Mouse (Mus musculus) liver, embryonic 11.5 days (tissue): ENCODE results near the gene Cox5a. TPM values are rescaled to one million over a fixed set of nuclear protein-coding genes. Genes with fewer than 3 reads are reported as not detected.

Experiments
- ATAC-seq: fragments of 200-750 bp; cut with Nextera tagmentation; replicated peaks from 2 replicates; pipeline ENCODE4 v1.8.0; 2017; ENCODE audit warnings: moderate number of reproducible peaks, mild to moderate bottlenecking, moderate TSS enrichment, moderate library complexity; ENCODE audit not compliant: low FRiP score
- DNase-seq: peaks from one replicate; pipeline ENCODE4 v3.0.0-alpha.2; 2017; ENCODE audit warnings: low spot score
- H3K27ac ChIP-seq: fragments of 300-500 bp; sonication (generic); 2 replicates; pipeline ENCODE4 v1.5.1; 2014; ENCODE audit warnings: mild to moderate bottlenecking, low read depth, low read length, control low read depth
- H3K27me3 ChIP-seq: fragments of 300-500 bp; sonication (generic); replicated peaks from 2 replicates; pipeline ENCODE4 v1.6.1; 2014; ENCODE audit warnings: low read length, mixed read lengths; ENCODE audit not compliant: control insufficient read depth, insufficient read depth
- H3K36me3 ChIP-seq: fragments of 300-500 bp; sonication (generic); 2 replicates; pipeline ENCODE4 v1.6.1; 2014; ENCODE audit warnings: mild to moderate bottlenecking, low read length, moderate library complexity, mixed read lengths; ENCODE audit not compliant: control insufficient read depth, insufficient read depth
- H3K4me1 ChIP-seq: fragments of 300-500 bp; sonication (generic); replicated peaks from 2 replicates; pipeline ENCODE4 v1.6.1; 2014; ENCODE audit warnings: low read length, mixed read lengths; ENCODE audit not compliant: control insufficient read depth, insufficient read depth
- H3K4me2 ChIP-seq: fragments of 300-500 bp; sonication (generic); 2 replicates; pipeline ENCODE4 v1.6.1; 2014; ENCODE audit warnings: mild to moderate bottlenecking, control low read depth, moderate library complexity
- H3K4me3 ChIP-seq: fragments of 300-500 bp; sonication (generic); 2 replicates; pipeline ENCODE4 v1.5.1; 2014; ENCODE audit warnings: low read depth, low read length, control low read depth
- H3K9ac ChIP-seq: fragments of 300-500 bp; sonication (generic); 2 replicates; pipeline ENCODE4 v1.6.1; 2014; ENCODE audit warnings: low read depth, low read length, control low read depth
- H3K9me3 ChIP-seq: fragments of 300-500 bp; sonication (generic); 2 replicates; pipeline ENCODE4 v1.6.1; 2016; ENCODE audit warnings: low read length, inconsistent platforms, mixed read lengths; ENCODE audit not compliant: control insufficient read depth
- WGBS: fragments of 180-500 bp; shearing (Covaris S2); extraction: QIAGEN DNeasy Blood & Tissue Kit; methylation state at CpG from one replicate; pipeline ENCODE4 v1.1.7; 2014; 5-methylcytosine and 5-hydroxymethylcytosine counted together
- polyA plus RNA-seq: library from polyadenylated mRNA; unstranded; fragments of >200 nt; fragmentation: Nextera tagmentation; extraction: Ambion mirVana; gene quantifications from 2 replicates; pipeline ENCODE4 v1.2.1, GENCODE M21; 2014

Cox5a gene
- polyA plus RNA-seq, 1 experiment from 2014 or later = 519 TPM

GRCm38 (mm10) chr9:57522114-57522860, 1.2 kb downstream of the Cox5a start:
- ATAC-seq = no peak
- peaks cover 10% of the 10 kb centered on the region for H3K4me1 ChIP-seq

GRCm38 (mm10) chr9:57522861-57523246, 1.8 kb downstream of the Cox5a start:
- H3K27ac ChIP-seq = no peak overlapping the region; the same call in 1 of the 2 replicates
- H3K4me1 ChIP-seq = peaks cover 10% of the 10 kb centered on the region
- peak overlapping the region; percentile 96; the same call in 1 of the 2 replicates for H3K9ac ChIP-seq
- H3K4me3 ChIP-seq = peak overlapping the region; percentile 91; the same call in 1 of the 2 replicates
- H3K36me3 ChIP-seq = no peaks in the 10 kb centered on the region
- DNase-seq = no peak
- ATAC-seq = no peak
- H3K4me2 ChIP-seq = peak overlapping the region; percentile 82
- WGBS = 63% methylated on average over 4 of the region's 4 CpGs
- no peaks in the 10 kb centered on the region for H3K27me3 ChIP-seq
- no peaks in the 10 kb centered on the region for H3K9me3 ChIP-seq

More at GRCm38 (mm10) chr9:57522114-57522860, 1.2 kb downstream of the Cox5a start:
- 37% methylated on average over 7 of the region's 7 CpGs for WGBS
- H3K4me3 ChIP-seq = peak overlapping the region; percentile 91
- H3K27ac ChIP-seq = no peak overlapping the region; the same call in 1 of the 2 replicates
- no peak for DNase-seq
- H3K27me3 ChIP-seq = no peaks in the 10 kb centered on the region
- peak overlapping the region; percentile 96 for H3K9ac ChIP-seq
- no peaks in the 10 kb centered on the region for H3K9me3 ChIP-seq
- H3K36me3 ChIP-seq = no peaks in the 10 kb centered on the region
- peak overlapping the region; percentile 82 for H3K4me2 ChIP-seq

- Histone ChIP-seq H3K27me3 (no peaks in the 10 kb centered on the region), H3K4me1 (peaks cover 10% of the 10 kb centered on the region), H3K9me3 (no peaks in the 10 kb centered on the region), H3K4me3 (no peak overlapping the region), H3K27ac (no peak overlapping the region), H3K9ac (no peak overlapping the region), H3K4me2 (no peak overlapping the region), H3K36me3 (no peaks in the 10 kb centered on the region)
- no peak for DNase-seq
- no peak for ATAC-seq
- WGBS = 71% methylated on average over 1 of the region's 1 CpGs
Observed at GRCm38 (mm10) chr9:57523754-57524153, 2.7 kb downstream of the Cox5a start.

DNA sequence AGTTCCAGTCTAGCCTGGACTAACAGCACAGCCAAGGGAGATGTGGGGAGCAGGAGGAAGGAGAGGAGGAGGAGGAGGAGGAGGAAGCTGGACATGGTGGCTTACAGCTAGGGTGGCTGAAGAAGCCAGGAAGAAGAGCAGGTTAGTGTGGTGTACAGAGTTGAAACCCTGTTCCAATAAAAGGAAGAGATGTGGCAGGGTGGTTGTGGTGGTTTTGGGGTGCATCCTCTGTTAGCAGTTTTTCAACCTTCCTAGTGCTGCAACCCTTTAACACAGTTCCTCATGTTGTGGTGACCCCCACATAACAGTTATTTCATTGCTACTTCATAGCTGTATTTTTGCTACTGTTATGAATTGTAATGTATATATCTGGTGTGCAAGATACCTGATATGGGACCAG, 3.4 kb downstream of the Cox5a start:
- 0 out of 2 replicates have a peak overlapping the region, but pooled peaks have one; percentile 15 for H3K9ac ChIP-seq
- H3K4me2 ChIP-seq = peak overlapping the region; percentile 15; the same call in 1 of the 2 replicates

DNA sequence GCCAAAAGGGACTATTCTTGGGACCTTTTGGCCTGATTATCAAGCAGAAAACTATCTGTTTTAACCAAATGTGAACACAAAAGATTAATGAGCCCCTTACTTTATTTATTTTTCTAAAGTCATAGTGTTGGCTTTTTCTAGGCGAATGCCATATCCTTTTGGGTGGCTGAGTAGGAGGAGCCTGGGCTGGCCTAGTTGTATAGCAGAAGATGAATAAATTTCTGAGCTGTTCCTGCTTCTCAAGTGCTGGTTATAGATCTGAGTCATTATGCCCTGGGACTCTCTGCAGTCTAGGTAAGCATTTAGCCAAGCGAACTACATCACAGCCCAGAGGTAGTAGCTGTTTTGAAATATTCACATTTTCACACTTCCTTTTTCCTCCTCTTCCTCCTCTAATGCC, 4.4 kb downstream of the Cox5a start:
- Histone ChIP-seq H3K4me2 (no peak overlapping the region), H3K27ac (no peak overlapping the region), H3K9me3 (no peaks in the 10 kb centered on the region), H3K36me3 (no peaks in the 10 kb centered on the region), H3K27me3 (no peaks in the 10 kb centered on the region), H3K4me3 (no peak overlapping the region), H3K9ac (no peak overlapping the region), H3K4me1 (peaks cover 10% of the 10 kb centered on the region)
- no peak for ATAC-seq
- DNase-seq = no peak
- WGBS = 77% methylated on average over 2 of the region's 2 CpGs

More for the DNA sequence above, 3.4 kb downstream of the Cox5a start:
- Histone ChIP-seq H3K4me1 (peaks cover 10% of the 10 kb centered on the region), H3K27ac (no peak overlapping the region), H3K36me3 (no peaks in the 10 kb centered on the region), H3K27me3 (no peaks in the 10 kb centered on the region), H3K9me3 (no peaks in the 10 kb centered on the region), H3K4me3 (no peak overlapping the region)
- ATAC-seq (no peak), DNase-seq (no peak)

DNA sequence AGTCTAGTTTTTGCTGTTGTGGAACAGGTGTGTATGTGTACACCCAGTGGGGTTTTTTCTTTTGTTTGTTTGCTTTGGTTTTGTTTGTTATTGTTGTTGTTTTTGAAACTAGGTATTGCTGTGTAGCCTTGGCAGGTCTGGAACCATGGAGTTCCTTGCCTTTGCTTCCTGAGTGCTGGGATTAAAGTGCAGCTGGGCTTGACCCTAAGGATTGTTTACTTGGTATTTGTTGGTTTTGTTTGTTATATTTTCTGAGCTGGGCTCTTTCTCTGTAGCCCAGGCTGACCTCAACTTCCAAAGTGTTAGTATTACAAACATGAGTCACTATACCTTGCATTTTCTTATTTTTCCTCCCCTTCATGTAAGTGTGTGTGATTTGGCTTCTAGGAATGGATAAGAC, 5.4 kb downstream of the Cox5a start:
- H3K9ac ChIP-seq = no peak overlapping the region
- ATAC-seq = no peak
- H3K4me3 ChIP-seq = no peak overlapping the region
- DNase-seq = no peak
- no peak overlapping the region for H3K4me2 ChIP-seq
- peaks cover 10% of the 10 kb centered on the region for H3K4me1 ChIP-seq
- H3K27me3 ChIP-seq = no peaks in the 10 kb centered on the region
- H3K9me3 ChIP-seq = no peaks in the 10 kb centered on the region
- no peak overlapping the region for H3K27ac ChIP-seq
- H3K36me3 ChIP-seq = peaks cover 3% of the 10 kb centered on the region; the same call in 1 of the 2 replicates

GRCm38 (mm10) chr9:57531946-57532345, 10.9 kb downstream of the Cox5a start:
- DNase-seq = no peak
- Histone ChIP-seq H3K4me2 (no peak overlapping the region), H3K36me3 (peaks cover 7% of the 10 kb centered on the region; the same call in 1 of the 2 replicates), H3K4me3 (no peak overlapping the region), H3K9ac (no peak overlapping the region), H3K9me3 (no peaks in the 10 kb centered on the region), H3K4me1 (0 out of 2 replicates have a peak, but pooled peaks cover 5% of the 10 kb centered on the region), H3K27ac (no peak overlapping the region), H3K27me3 (no peaks in the 10 kb centered on the region)
- 77% methylated on average over 1 of the region's 1 CpGs for WGBS
- no peak for ATAC-seq

DNA sequence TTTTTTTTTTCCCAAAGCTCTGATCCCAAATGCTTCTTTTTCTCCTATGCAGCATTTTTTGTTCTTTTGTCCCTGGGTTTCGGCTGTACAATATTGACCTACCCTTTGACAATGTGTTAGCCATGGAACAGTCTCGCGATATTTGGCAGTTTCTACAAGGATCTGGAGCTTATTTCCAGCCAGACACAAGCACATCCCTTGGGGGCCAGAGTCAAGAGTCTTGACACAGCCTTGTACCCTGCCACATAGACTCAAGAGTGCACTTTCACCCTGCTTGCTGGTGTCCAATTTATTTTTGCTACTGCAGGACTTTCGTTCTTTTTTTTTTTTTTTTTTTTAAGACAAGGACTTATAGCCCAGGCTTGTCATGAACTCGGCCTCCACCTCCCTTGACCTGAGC, 15.3 kb downstream of the Cox5a start:
- no peak for ATAC-seq
- Histone ChIP-seq H3K27me3 (no peaks in the 10 kb centered on the region), H3K36me3 (peaks cover 24% of the 10 kb centered on the region), H3K4me2 (peak overlapping the region; percentile 89), H3K9ac (peak overlapping the region; percentile 96), H3K9me3 (no peaks in the 10 kb centered on the region), H3K27ac (0 out of 2 replicates have a peak overlapping the region, but pooled peaks have one; percentile 84), H3K4me3 (peak overlapping the region; percentile 84; the same call in 1 of the 2 replicates), H3K4me1 (peaks cover 19% of the 10 kb centered on the region)
- WGBS = 84% methylated on average over 5 of the region's 5 CpGs
- DNase-seq = no peak
